Mouse (Mus musculus) spleen, adult 18-20 months (tissue): Measurements from ENCODE around the gene Nsd1.

Experiments
- DNase-seq, 2 experiments: peaks; one replicate each; pipeline ENCODE4 v3.0.0; 2022; ENCODE audit warnings: mixed read lengths in 2 of 2

The Nsd1 gene

DNA sequence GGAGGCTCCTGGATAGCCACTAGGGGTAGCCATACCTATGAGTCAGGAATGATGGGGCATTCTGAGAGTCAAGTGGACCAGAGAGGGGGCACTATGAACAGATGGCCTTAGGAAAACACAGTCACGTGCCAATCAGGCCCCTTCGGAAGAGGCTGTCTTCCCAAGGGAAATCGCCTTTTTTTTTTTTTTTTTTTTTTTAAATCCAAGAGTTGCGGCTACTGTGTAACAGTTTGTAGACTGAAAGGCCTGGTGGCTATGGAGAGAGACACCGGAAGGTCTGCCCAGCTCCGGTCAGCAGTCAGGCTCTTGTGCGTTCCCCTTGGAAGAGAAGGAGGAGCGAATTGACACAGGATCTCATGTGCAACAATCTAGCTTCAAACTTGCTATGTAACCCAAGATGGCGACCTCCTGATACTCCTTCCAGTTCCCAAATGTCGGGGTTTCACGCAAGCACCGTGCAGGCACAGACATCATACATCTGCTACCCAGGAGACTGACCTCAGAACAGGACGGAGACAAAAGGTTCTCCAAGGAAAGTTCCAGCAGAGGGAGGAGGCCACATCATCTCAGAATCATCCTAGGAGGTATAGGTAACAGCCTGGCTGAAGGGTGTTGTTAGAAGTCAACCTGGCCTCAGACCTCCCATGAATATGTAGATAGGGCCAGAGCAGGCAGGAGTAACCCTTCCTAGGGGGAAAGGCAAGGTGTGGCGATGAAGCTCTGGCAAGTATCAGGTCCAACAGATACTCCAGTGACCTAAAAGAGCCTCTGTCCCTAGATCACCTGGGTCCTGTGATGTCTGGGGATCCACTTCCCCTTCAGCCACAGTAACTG lies 121.2 kb downstream of the Nsd1 start:
- no peak for DNase-seq

DNA sequence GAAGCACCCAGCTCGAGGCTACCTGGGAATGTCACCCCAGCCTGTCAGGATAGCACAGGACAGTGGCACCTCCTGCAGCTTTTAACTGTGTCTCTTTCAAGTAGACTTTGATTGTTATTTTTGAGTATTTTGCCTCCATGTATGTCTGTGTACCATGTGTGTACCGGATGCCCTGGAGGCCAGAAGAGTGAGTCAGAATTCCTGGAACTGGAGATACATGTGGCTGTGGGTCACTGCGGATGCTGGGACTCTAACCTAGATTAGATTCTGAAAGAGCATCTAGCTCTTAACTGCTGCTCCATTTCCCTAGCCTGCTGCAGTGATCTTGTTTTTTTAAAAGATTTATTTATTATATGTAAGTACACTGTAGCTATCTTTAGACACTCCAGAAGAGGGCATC lies 122.7 kb downstream of the Nsd1 start:
- DNase-seq, result no peak

DNA sequence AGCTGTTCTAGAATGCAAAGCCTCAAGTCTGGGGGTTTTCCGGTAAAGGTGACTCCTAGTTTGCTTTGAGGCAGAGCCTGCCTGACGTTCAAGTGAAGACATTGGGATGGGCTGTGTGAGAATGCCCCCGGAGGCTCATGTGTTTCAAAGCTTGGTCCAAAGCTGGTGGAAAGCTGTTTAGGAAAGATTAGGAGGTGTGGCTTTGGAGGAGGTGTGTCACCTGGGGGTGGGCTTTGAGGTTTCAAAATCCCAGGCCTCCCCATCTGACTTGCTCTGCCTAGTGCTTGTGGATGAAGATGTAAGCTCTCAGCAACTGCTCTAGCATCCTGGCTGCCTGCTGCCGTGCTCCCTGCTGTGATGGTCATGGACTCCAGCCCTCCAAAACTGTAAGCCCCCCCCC lies 126.1 kb downstream of the Nsd1 start:
- no peak for DNase-seq

DNA sequence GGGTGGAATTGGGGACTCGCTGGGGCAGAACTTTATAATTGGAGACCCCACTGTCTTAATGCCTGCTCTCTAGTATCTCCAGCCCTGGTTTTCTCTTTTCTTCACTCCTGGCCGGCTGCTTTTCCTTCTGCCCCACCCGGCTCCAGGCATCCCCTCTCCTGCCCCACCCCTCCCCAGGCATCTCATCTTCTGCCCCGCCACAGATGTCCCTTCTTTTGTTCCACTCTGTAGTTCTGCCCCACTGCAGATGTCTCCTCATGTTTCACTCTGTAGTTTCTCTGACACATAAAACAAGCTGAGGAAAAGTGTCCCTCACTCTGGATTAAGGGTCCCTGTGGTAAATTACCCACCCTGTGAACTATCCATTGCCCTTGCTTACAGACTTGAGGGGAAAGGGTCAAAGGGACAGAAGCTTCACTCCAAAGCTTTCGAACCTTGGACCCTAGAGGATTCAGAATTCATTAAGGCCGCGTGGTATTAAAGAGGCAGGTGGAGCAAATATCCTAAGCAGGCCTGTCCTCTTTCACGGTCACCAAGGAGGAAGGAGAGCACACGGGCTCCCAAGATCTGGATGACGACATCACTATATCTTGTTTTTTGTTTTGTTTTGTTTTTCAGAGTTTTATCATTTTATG lies 127.9 kb downstream of the Nsd1 start:
- no peak for DNase-seq

DNA sequence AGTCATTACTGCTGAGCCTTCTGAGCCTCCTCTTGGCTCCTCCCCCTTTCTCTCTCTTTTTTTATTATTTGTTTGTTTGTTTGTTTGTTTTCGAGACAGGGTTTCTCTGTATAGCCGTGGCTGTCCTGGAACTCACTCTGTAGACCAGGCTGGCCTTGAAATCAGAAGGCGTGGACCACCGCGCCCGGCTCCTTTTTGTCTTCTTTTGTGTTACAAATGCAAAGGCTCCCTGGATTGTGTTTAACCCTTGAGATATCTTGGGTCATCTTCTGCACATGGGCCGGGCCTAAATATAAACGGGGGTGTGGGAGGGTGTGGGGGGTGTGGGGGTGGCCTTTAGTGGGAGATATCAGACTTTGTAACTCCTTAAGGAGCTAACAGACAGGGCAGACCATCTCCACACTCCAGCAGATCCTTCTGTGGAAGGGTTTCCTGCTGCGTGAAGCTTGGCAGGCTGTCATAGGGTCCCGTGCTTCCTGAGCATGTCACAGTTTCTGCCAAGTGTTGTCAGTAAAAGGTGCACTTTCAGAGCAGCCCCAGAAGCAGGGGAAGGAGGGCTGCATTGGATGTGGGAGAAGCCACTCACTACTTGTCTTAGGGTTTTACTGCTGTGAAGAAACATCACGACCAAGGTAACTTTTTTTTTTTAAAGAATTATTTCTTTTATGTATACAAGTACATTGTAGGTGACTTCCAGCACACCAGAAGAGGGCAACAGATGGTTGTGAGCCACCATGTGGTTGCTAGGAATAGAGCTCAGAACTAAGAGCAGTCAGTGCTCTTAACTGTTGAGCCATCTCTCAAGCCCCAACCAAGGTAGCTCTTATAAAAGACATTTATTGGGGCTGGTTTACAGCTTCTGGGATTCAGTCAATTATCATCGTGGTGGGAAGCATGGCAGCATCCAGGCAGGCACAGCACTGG lies 128.8 kb downstream of the Nsd1 start:
- no peak for DNase-seq

DNA sequence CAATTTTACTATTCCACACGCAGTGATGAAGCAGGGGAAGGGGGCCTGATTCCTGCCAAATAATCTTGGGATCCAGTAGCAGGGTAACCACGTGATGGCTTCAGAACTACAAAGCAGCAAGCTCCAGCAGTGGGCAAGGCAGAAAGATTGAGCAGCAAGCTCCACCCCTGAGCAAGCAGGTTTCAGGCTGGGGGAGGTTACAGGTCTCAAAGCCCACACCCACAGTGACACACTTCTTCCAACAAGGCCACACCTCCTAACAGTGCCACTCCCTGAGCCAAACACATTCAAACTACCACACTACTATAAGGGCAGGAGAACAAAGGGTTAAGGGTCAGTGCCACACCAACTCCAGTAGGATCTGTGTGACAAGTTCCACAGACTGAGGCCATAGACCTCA lies 129.7 kb downstream of the Nsd1 start:
- DNase-seq, result no peak

DNA sequence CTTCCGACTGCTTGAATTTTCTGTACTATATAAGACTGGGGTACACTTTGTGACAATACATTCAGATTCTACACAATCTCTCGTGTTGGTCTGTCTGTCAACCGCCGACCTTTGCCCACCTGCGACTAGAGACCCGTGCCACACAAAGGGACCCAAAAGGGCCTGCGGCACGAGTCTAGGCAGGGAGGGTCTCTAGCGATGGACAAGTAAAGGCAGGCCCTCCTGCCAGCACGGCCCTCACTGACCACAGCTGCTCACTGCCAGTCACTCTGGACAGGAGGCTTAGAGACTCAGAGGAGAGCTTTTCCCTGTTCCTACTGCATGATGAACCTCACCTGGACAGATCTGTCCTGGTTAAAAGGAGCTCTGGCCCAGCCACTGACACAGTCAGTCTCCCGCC lies 132.9 kb downstream of the Nsd1 start:
- no peak for DNase-seq

DNA sequence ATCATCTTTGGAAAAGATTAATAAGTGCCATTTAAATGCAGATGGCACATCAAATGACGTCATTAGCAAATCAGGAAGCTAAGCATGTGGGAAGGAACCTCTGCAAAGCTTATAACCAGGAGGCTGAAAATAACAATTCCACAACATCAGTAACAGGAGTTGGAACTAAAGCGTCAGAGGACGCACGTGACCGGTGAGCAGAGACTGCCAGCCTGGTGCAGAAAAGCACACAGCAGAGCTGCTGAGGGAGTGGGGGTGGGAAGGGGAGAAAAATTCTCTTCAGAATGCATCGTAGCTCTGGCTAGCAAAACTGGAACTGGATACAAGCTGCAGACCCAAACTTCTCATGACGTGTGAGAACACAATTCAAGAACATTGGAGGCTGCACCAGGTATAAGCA lies 134.7 kb downstream of the Nsd1 start:
- no peak for DNase-seq

DNA sequence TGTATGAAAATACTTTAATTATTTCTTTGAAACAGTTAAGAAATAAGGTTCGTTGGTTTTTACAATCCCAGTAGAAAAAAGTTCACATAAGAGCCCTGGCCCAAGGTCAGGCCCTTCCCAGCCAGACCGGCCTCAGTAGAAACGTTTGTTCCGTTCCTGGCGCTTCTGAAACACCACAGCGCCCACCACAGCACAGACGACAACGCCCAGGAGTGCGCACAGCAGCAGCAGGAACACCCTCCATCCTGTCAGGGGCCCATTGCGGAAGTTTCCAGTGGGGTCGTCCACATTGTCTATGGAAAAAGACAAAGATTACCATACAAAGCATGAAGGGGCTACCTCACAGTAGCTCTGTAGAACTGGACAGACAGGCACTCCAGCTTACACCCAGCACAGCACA lies 137.2 kb downstream of the Nsd1 start:
- no peak for DNase-seq

DNA sequence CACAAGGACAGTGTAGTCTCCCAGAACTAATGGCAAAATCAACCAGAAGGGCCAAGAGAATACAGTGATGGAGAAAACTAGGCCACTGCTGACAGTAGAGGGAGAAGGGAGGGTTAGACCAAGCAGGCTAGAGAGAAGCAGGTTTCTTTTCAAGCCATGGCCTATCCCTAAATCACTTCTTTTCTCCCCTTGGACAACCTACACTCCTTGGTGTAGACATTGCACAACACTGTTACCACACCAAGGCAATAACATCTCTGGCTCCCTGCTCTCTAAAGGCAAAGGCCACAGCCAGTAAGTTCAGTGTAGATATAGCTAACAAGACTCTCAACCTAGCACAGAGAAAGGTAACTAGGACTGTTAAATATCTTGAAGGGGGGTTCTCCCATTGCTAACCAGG lies 151.6 kb downstream of the Nsd1 start:
- no peak for DNase-seq

DNA sequence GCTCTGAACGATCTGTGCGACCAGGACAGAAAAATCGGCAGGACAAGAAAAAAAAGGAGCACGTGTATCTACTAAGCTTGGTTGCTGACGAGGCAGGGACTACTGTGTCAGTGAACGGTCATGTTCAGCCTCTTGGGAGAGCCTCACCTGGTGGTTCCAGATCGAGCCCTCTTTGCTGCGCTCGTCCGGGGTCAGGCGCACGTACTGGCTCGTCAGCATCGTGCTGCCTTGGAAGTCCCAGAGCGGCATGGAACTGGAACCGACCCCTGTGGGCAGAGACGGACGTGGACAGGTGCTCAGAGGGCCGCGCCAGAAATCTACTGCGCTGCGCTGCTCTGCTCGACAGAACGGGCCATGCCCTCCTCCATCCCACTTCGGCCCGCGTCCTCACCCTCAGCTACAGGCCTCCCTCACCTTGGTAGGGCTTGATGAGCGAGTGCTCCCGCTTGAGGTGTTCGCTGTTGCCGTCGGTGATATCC lies 152.4 kb downstream of the Nsd1 start:
- no peak for DNase-seq

DNA sequence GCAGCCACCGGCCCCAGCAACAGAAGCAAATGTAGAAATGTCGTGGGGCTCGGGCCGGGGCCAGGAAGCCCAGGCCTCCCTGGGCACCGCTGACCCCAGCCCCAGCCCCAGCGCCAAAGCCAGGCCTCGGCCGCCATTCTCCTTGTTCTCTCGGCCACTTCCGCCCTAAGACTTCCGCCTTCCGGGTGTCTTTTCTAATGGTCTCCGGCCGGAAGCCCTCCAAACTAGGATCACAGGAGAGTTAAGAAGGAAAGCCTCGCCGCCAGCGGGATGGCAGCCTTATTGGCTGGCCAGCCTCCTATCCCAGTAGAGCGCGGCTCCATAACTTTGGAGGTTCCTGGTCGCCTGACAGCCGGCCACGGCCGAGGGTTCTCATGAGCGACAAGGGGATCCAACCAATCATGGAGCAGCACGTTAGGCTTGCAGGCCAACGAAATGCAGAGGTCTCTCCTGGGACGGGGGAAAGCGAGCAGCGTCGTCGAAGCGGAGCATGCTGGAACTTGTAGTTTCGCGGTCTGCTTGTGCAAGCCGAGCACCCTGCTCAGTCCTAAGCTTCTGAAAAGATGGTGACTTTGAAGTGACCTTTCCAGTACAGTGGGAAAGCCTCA lies 153.0 kb downstream of the Nsd1 start, which contains the start of gene Lman2:
Gene Lman2 (minus strand): TSS at position 331 of the 608 bp plus-strand sequence.
- DNase-seq, result peak; percentile 85 to 87
